Mouse (Mus musculus) stomach, embryonic 15.5 days (tissue): ENCODE results near the gene Pabpn1l. TPM values are rescaled to one million over a fixed set of nuclear protein-coding genes. Genes with fewer than 3 reads are reported as not detected.

Experiments
- ATAC-seq: fragments of 200-750 bp; cut with Nextera tagmentation; 2 replicates; pipeline ENCODE4 v1.8.0; 2017; ENCODE audit warnings: low read depth, moderate number of reproducible peaks, moderate TSS enrichment; ENCODE audit not compliant: insufficient read depth, low FRiP score
- H3K27ac ChIP-seq: fragments of 300-500 bp; sonication (generic); 2 replicates; pipeline ENCODE4 v1.5.1; 2015; ENCODE audit warnings: mild to moderate bottlenecking, inconsistent platforms
- H3K27me3 ChIP-seq: fragments of 300-500 bp; sonication (generic); replicated peaks from 2 replicates; pipeline ENCODE4 v1.6.1; 2015; ENCODE audit warnings: inconsistent platforms
- H3K36me3 ChIP-seq: fragments of 300-500 bp; sonication (generic); 2 replicates; pipeline ENCODE4 v1.6.1; 2015; ENCODE audit warnings: inconsistent platforms
- H3K4me1 ChIP-seq: fragments of 300-500 bp; sonication (generic); 2 replicates; pipeline ENCODE4 v1.6.1; 2015; ENCODE audit warnings: inconsistent platforms
- H3K4me2 ChIP-seq: fragments of 300-500 bp; sonication (generic); 2 replicates; pipeline ENCODE4 v1.6.1; 2015; ENCODE audit warnings: mild to moderate bottlenecking, inconsistent platforms
- H3K4me3 ChIP-seq: fragments of 300-500 bp; sonication (generic); replicated peaks from 2 replicates; pipeline ENCODE4 v1.5.1; 2015; ENCODE audit warnings: inconsistent platforms
- H3K9ac ChIP-seq: fragments of 300-500 bp; sonication (generic); 2 replicates; pipeline ENCODE4 v1.6.1; 2015; ENCODE audit warnings: inconsistent platforms
- H3K9me3 ChIP-seq: fragments of 300-500 bp; sonication (generic); 2 replicates; pipeline ENCODE4 v1.6.1; 2016; ENCODE audit warnings: inconsistent platforms
- WGBS: fragments of 180-500 bp; shearing (Covaris S2); methylation state at CpG from one replicate; pipeline ENCODE4 v1.1.7; 2015; 5-methylcytosine and 5-hydroxymethylcytosine counted together
- polyA plus RNA-seq: library from polyadenylated mRNA; unstranded; fragments of >200 nt; fragmentation: Nextera tagmentation; extraction: Ambion mirVana; gene quantifications from 2 replicates; pipeline ENCODE4 v1.2.1, GENCODE M21; 2015

The Pabpn1l gene
- 0.12 TPM in 1 of 2 replicates, not detected in the other for polyA plus RNA-seq

DNA sequence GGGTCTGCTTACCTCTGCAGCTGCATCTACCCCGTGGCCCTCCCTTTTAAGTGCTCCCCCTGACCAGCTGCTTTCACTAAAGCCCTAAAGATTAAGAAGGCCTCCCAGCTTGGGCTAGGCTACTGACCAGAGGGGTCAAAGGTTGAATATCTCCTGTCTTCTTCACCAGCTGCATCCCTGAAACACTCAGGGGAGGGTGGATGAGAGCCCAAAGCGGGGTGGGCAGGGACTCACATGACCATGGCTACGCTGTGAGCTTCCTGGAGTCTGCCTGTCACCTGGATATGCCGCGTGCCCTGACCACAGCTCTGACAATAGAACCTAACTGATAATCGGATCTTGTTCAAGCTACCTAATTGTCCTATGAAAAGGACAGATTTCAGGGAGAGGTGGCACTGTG is at the start of gene Pabpn1l:
TSS of gene Pabpn1l (minus strand) at position 13 of the 400 bp plus-strand sequence.
- H3K36me3 ChIP-seq: no peaks in the 10 kb centered on the region
- ATAC-seq: no peak
- peaks cover 4% of the 10 kb centered on the region for H3K4me1 ChIP-seq
- H3K9me3 ChIP-seq: no peaks in the 10 kb centered on the region
- H3K9ac ChIP-seq: no peak within 1 kb of the TSS
- no peaks in the 10 kb centered on the region for H3K27me3 ChIP-seq
- H3K4me3 ChIP-seq: no peak within 1 kb of the TSS
- WGBS: 70% methylated on average over 6 of the region's 6 CpGs
- no peak within 1 kb of the TSS for H3K27ac ChIP-seq
- no peak within 1 kb of the TSS for H3K4me2 ChIP-seq

DNA sequence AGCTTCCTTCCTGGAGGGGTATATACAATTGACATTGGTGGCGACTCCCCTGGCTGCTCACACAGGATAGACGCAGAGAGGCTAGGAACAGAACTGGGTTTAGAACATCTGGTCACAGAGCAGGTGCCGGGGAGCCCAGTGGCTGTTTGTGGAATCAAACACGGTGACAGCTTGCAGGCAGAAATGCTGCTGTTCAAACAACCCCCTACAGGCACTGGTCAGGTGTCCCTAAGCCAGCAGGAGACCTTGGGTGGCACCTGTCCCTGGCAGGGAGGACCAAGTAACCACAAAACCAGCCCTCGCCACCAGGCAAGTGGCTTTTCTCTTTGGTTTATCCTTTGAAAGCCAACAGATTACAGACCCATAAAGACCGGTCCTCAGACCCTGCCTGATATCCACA is 49.4 kb upstream of the Pabpn1l start:
- H3K9ac ChIP-seq: no peak overlapping the region
- WGBS: 60% methylated on average over 6 of the region's 6 CpGs
- H3K4me2 ChIP-seq: no peak overlapping the region
- no peak for ATAC-seq
- no peaks in the 10 kb centered on the region for H3K9me3 ChIP-seq
- no peaks in the 10 kb centered on the region for H3K36me3 ChIP-seq
- H3K27ac ChIP-seq: no peak overlapping the region
- no peak overlapping the region for H3K4me3 ChIP-seq
- H3K27me3 ChIP-seq: peaks cover 29% of the 10 kb centered on the region
- H3K4me1 ChIP-seq: peaks cover 24% of the 10 kb centered on the region

DNA sequence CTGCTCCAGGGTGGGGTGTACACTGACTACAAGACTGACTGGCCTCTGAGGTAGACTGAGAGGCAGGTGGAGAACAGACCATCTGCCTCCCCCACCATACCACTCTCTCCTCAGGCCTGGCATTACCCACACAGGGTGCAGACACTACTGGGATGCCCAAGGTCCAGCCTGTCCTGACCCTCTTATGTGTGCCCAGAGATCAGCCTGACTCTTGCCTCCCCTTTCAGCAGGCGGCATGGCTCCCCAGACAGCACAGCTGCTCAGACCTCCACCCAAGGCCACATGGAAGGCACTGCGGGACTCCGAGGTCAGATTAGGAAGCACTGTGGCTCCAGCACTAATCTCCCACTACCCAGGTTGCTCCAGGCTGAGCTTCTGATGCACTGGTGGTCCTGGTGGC is 48.2 kb upstream of the Pabpn1l start:
- H3K4me2 ChIP-seq: no peak overlapping the region
- no peak overlapping the region for H3K4me3 ChIP-seq
- no peak overlapping the region for H3K9ac ChIP-seq
- 70% methylated on average over 3 of the region's 3 CpGs for WGBS
- H3K36me3 ChIP-seq: no peaks in the 10 kb centered on the region
- H3K27me3 ChIP-seq: peaks cover 20% of the 10 kb centered on the region
- no peak for ATAC-seq
- no peak overlapping the region for H3K27ac ChIP-seq
- H3K9me3 ChIP-seq: no peaks in the 10 kb centered on the region
- H3K4me1 ChIP-seq: peaks cover 28% of the 10 kb centered on the region

DNA sequence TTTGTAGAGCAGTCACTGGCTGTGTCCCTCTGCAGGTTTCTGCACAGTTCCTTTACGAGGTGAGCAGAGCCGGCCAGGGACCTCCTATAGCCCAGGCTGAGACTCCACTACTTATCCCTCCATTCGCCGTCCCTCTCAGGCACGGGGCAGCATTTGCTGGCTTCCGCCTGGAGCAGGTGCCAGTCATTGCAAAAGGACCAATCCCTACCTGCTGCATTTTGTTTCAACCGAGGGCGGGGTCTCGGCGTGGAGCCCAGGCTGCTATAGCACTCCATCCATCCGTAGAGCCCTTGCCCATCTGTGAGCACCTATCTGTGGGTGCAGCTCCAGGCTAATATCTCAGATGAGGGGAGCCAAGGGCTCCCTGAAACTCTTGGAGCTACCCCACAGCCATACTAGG is 47.5 kb upstream of the Pabpn1l start:
- Histone ChIP-seq H3K4me2 (no peak overlapping the region), H3K36me3 (no peaks in the 10 kb centered on the region), H3K4me1 (peaks cover 35% of the 10 kb centered on the region), H3K27ac (no peak overlapping the region), H3K27me3 (peaks cover 14% of the 10 kb centered on the region), H3K9ac (no peak overlapping the region), H3K9me3 (no peaks in the 10 kb centered on the region), H3K4me3 (no peak overlapping the region)
- ATAC-seq: no peak
- 42% methylated on average over 11 of the region's 11 CpGs for WGBS

DNA sequence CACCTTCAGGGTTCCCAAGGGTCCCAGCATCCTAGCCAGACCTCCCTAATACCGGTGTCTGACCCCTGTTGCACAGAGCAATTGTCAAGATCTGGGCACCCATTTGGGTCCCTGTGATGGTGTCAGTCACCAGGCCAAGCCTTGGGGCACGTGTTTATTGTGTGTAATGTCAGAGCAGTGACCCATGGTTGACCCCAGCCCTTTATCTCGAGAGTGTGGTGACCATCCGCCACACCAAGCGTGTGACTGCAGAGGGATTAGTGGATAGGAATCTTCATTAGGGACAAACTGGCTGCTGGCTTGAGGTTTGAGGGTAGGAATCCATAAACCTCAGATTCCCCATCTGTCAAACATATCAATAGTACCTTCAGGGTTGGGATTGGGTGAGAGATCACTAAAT is 46.8 kb upstream of the Pabpn1l start:
- Histone ChIP-seq H3K4me3 (no peak overlapping the region), H3K36me3 (no peaks in the 10 kb centered on the region), H3K4me2 (no peak overlapping the region), H3K27me3 (peaks cover 13% of the 10 kb centered on the region; the same call in 1 of the 2 replicates), H3K9me3 (no peaks in the 10 kb centered on the region), H3K27ac (no peak overlapping the region), H3K9ac (no peak overlapping the region), H3K4me1 (peaks cover 38% of the 10 kb centered on the region)
- ATAC-seq: no peak
- WGBS: 49% methylated on average over 5 of the region's 5 CpGs

DNA sequence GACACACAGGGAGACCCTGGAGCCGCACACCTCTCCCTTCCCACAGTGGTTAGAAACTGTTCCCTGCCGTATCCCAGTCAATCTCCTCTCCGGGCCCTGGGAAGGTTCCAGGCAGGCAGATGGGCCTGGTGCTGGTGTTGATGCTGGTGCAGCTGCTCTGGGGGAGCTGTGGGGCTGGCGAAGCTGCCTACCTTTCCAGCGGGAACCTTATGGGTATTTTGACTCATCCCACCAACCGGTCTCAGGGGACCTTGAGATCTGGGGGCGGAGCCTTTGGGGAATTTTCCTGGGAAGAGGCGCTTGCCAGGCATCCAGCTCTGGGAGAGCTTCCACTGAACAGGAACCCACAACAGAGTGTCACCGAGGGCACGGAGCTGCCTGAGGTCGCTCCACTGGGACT is 45.3 kb upstream of the Pabpn1l start:
- H3K27ac ChIP-seq: no peak overlapping the region
- ATAC-seq: no peak
- H3K9me3 ChIP-seq: no peaks in the 10 kb centered on the region
- H3K4me3 ChIP-seq: no peak overlapping the region
- 76% methylated on average over 11 of the region's 11 CpGs for WGBS
- H3K9ac ChIP-seq: no peak overlapping the region
- H3K4me2 ChIP-seq: no peak overlapping the region
- H3K4me1 ChIP-seq: peaks cover 33% of the 10 kb centered on the region
- H3K36me3 ChIP-seq: no peaks in the 10 kb centered on the region
- H3K27me3 ChIP-seq: peaks cover 13% of the 10 kb centered on the region; the same call in 1 of the 2 replicates

DNA sequence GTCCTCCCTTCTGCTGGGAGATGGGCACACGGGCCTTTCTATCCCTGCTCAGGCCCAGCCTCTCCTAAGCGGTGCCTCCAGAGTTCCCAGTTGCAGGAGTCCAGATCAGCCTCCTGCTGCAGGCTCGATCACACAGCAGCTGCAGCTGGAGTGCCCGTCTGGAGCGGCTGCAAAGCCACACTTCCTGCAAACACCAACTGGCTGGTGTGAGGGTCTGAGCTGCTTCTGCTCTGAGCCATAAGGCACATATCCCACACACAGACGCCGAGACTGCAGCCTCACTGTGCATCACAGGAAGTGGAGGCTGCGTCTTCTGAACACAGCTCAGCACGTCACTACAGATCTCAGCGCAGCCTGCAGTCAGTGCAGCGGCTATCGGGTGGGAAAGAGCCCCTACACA is 44.3 kb upstream of the Pabpn1l start:
- Histone ChIP-seq H3K4me2 (0 out of 2 replicates have a peak overlapping the region, but pooled peaks have one; percentile 10), H3K4me3 (no peak overlapping the region), H3K9ac (no peak overlapping the region), H3K27ac (peak overlapping the region; percentile 27), H3K4me1 (peaks cover 36% of the 10 kb centered on the region), H3K9me3 (no peaks in the 10 kb centered on the region), H3K36me3 (no peaks in the 10 kb centered on the region), H3K27me3 (peaks cover 13% of the 10 kb centered on the region; the same call in 1 of the 2 replicates)
- ATAC-seq: 0 out of 2 replicates have a peak, but pooled peaks have one; percentile 12
- WGBS: 49% methylated on average over 12 of the region's 12 CpGs

DNA sequence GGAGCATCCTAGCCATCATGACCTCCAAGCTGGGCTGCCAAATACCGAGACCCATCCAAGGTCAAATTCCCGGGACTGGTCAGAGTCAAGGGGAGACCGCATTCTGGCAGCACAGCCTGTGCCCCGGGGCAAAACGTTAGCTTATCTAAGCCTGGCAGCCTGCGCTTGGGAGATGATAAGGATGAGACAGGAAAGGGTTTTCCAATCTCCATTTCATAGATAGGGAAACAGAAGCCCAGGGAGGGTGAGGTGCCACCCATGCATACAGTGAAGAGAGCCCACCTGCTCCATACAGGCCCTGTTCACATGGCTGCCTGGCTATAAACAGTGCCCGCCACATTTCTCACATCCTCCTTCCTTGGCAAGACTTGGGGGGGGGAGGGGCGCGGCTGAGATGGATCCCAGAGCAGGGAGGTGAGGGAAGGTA is 43.8 kb upstream of the Pabpn1l start:
- Histone ChIP-seq H3K27ac (peak overlapping the region; percentile 27; the same call in 1 of the 2 replicates), H3K4me1 (peaks cover 41% of the 10 kb centered on the region), H3K9ac (no peak overlapping the region), H3K4me3 (no peak overlapping the region), H3K4me2 (0 out of 2 replicates have a peak overlapping the region, but pooled peaks have one; percentile 10), H3K27me3 (peaks cover 11% of the 10 kb centered on the region; the same call in 1 of the 2 replicates), H3K9me3 (no peaks in the 10 kb centered on the region), H3K36me3 (no peaks in the 10 kb centered on the region)
- WGBS: 31% methylated on average over 8 of the region's 9 CpGs
- peak; percentile 41; the same call in 1 of the 2 replicates for ATAC-seq

DNA sequence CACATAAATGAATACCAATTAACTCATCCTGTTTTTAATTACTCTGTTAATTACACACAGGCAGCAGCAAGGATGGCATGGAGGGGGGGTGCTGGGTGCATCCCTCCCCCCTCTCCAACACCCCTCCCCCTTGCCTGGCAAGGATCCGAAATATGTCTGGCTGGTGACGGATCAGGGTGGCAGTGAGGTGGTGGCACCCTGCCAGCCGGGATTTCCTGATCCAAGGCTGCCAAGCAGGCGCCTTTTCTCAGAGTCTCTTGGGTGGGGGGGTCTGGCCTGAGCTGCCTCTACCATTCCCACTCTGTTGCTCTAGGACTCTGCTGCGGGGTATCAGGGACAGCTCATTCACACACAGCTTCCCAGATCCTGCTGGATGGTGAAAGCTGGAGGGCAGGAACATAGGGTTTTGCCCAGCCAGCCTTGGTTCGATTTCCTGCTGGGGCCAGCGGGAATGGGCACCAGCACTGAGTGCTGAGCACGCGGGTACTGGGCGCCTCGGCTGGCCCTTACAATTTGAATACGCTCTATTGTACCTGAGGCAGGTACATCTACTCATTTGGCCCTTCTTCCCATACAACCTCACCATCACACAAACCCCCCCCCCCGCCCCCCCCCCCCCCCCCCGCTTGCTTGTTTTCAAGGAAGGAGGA is 43.3 kb upstream of the Pabpn1l start:
- peak overlapping the region; percentile 58 for H3K27ac ChIP-seq
- 63% methylated on average over 12 of the region's 14 CpGs for WGBS
- no peaks in the 10 kb centered on the region for H3K36me3 ChIP-seq
- ATAC-seq: peak; percentile 19; the same call in 1 of the 2 replicates
- peak overlapping the region; percentile 6; the same call in 1 of the 2 replicates for H3K4me2 ChIP-seq
- peaks cover 43% of the 10 kb centered on the region for H3K4me1 ChIP-seq
- H3K4me3 ChIP-seq: no peak overlapping the region
- H3K27me3 ChIP-seq: 0 out of 2 replicates have a peak, but pooled peaks cover 5% of the 10 kb centered on the region
- H3K9me3 ChIP-seq: no peaks in the 10 kb centered on the region
- H3K9ac ChIP-seq: no peak overlapping the region

DNA sequence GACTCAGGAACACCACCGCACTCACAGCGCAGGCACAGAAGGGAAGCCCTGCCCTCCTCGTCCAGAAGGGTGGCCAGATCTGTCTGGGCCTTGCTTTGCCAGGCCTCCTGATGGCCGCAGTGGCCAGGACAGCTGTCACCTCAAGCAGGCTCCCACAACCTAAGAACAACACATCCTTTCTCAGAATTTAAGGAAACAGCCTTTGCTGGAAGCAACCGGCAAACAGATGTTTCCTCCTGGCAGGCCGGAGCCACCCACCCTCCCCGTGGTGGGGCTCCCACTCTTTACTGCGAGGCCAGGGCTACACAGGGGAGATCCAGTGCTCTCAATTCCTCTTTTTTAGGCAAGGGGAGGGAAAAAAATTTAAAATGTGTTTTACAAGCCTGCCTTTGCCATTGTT is 42.7 kb upstream of the Pabpn1l start:
- WGBS: 45% methylated on average over 8 of the region's 8 CpGs
- no peak overlapping the region for H3K9ac ChIP-seq
- H3K36me3 ChIP-seq: no peaks in the 10 kb centered on the region
- no peak overlapping the region for H3K4me3 ChIP-seq
- H3K4me2 ChIP-seq: 0 out of 2 replicates have a peak overlapping the region, but pooled peaks have one; percentile 16
- H3K9me3 ChIP-seq: no peaks in the 10 kb centered on the region
- H3K4me1 ChIP-seq: peaks cover 42% of the 10 kb centered on the region
- 0 out of 2 replicates have a peak, but pooled peaks cover 2% of the 10 kb centered on the region for H3K27me3 ChIP-seq
- peak overlapping the region; percentile 58 for H3K27ac ChIP-seq
- ATAC-seq: no peak

DNA sequence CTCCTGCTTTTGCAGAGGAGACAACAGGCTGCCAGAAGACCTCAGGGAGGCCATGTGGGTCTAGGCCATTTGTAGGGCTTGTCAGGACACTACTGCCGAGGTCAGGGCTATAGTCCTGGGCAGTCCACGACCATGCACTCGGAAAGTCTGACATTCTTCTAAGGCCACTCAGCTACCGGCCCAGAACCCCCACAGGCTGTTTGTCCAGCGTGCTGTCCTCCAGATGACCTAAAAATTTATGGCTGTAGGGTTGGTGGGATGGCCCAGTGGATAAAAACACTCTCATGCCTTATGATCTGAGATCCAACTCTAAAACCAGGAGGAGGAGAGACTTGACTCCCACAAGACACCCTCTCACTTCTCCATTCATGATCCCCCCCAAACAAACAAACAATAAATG is 41.1 kb upstream of the Pabpn1l start:
- Histone ChIP-seq H3K27ac (no peak overlapping the region), H3K27me3 (no peaks in the 10 kb centered on the region), H3K9ac (no peak overlapping the region), H3K4me3 (no peak overlapping the region), H3K4me1 (peaks cover 49% of the 10 kb centered on the region), H3K4me2 (no peak overlapping the region), H3K36me3 (no peaks in the 10 kb centered on the region), H3K9me3 (no peaks in the 10 kb centered on the region)
- no peak for ATAC-seq
- WGBS: 54% methylated on average over 5 of the region's 5 CpGs

DNA sequence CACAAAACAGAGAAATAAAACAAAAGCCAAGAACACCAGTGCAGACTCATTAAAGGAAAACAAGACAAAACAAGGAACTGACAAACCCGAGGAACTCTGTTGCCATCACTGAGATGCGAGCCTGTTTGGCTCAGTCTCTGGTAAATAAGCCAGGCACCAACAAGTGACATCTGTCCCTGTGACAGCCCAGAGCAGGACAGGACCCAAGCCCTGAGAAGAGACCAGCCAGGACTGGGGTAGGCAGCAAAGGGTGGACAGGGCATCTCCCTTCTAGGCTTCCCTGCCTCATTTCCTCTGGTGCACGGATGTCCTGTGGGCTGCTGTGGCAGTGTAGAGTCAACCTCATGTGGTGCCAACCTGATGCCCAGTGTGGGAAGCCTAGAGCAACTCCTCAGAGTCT is 40.6 kb upstream of the Pabpn1l start:
- H3K4me2 ChIP-seq: no peak overlapping the region
- no peak overlapping the region for H3K9ac ChIP-seq
- WGBS: 60% methylated on average over 3 of the region's 3 CpGs

More for the DNA sequence above, 40.6 kb upstream of the Pabpn1l start:
- Histone ChIP-seq H3K27me3 (no peaks in the 10 kb centered on the region), H3K36me3 (no peaks in the 10 kb centered on the region), H3K4me1 (peaks cover 55% of the 10 kb centered on the region), H3K4me3 (no peak overlapping the region), H3K9me3 (no peaks in the 10 kb centered on the region), H3K27ac (no peak overlapping the region)
- no peak for ATAC-seq
